Mouse (Mus musculus) cortical plate, adult 2 months (tissue): ENCODE data around the gene Ciao2b. TPM values are rescaled to one million over a fixed set of nuclear protein-coding genes. Genes with fewer than 3 reads are reported as not detected.

ENCODE experiments used
- H3K27ac ChIP-seq: fragments of 200-500 bp; 2 replicates; pipeline ENCODE4 v1.5.1; 2012; ENCODE audit warnings: low read length, control low read depth, inconsistent platforms; ENCODE audit not compliant: insufficient read depth
- H3K4me1 ChIP-seq: fragments of 200-500 bp; 2 replicates; pipeline ENCODE4 v1.6.1; 2011; ENCODE audit warnings: low read length; ENCODE audit not compliant: control insufficient read depth, insufficient read depth
- H3K4me3 ChIP-seq: fragments of 200-500 bp; 2 replicates; pipeline ENCODE4 v1.5.1; 2011; ENCODE audit warnings: mild to moderate bottlenecking, low read length, control low read depth; ENCODE audit not compliant: insufficient read depth
- CTCF ChIP-seq: fragments of 200-500 bp; IDR thresholded peaks from 2 replicates; pipeline ENCODE4 v1.5.1; 2011; ENCODE audit warnings: mild to moderate bottlenecking, control low read depth, low read length; ENCODE audit not compliant: insufficient read depth; ENCODE audit errors: extremely low read depth
- POLR2A ChIP-seq: fragments of 200-500 bp; IDR thresholded peaks from 2 replicates; pipeline ENCODE4 v1.6.1; 2011; ENCODE audit warnings: mild to moderate bottlenecking, low read length, control low read depth; ENCODE audit not compliant: insufficient read depth; ENCODE audit errors: extremely low read depth
- polyA plus RNA-seq: library from polyadenylated mRNA; depleted of rRNA; stranded (reverse); fragments of >200 nt; gene quantifications from 2 replicates; pipeline ENCODE4 v1.2.3, GENCODE M21; 2012

The Ciao2b gene
- polyA plus RNA-seq, 1 experiment, result 55.8 TPM

DNA sequence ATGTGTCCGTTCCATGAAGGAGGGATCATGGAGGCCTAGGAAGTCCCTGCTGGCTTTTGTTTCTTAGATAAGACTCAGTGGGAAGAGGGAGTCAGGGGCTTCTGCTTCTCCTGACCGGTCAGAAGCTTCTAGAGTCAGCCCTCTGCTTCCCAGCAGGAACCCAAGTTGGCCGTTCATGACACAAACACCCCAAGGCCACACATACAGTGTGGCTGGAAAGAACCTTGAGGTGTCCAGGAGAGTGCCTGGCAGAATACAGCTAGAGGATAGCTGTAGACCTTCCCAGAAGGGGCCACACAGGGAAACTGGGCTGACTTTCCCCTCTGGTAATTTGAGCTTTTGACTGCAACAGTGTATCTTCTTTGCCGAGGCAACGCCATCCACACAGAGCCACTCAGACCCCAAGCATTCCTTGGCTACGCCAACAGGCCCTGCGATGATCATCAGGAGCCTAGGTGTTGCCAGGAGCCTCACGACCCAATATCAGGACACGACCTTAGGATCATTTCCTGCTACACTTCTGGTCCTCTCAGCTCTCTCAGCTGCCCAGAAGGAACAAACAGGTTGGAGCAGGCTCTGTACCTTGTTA lies 8.5 kb downstream of the Ciao2b start:
- no peak overlapping the region for H3K4me3 ChIP-seq
- TF ChIP-seq CTCF (no peak), POLR2A (no peak)
- H3K27ac ChIP-seq, result no peak overlapping the region
- no peaks in the 10 kb centered on the region; the same call in 1 of the 2 replicates for H3K4me1 ChIP-seq

GRCm38 (mm10) chr8:104632486-104632885 lies 9.3 kb downstream of the Ciao2b start:
- Histone ChIP-seq H3K4me1 (no peaks in the 10 kb centered on the region; the same call in 1 of the 2 replicates), H3K27ac (no peak overlapping the region), H3K4me3 (no peak overlapping the region)
- TF ChIP-seq POLR2A (no peak), CTCF (no peak)

- Histone ChIP-seq H3K4me1 (no peaks in the 10 kb centered on the region; the same call in 1 of the 2 replicates), H3K4me3 (no peak overlapping the region), H3K27ac (no peak overlapping the region)
- TF ChIP-seq CTCF (no peak), POLR2A (no peak)
Measured at GRCm38 (mm10) chr8:104631975-104632374, 9.8 kb downstream of the Ciao2b start.

- no peak for TF ChIP-seq POLR2A
- TF ChIP-seq CTCF, result no peak
- H3K4me3 ChIP-seq, result peak within 1 kb of the TSS; percentile 8; the same call in 1 of the 2 replicates
- no peak within 1 kb of the TSS for H3K27ac ChIP-seq
- H3K4me1 ChIP-seq, result no peaks in the 10 kb centered on the region; the same call in 1 of the 2 replicates
Measured at GRCm38 (mm10) chr8:104630981-104631663, 10.6 kb downstream of the Ciao2b start, which contains the start of gene Rrad. Gene Rrad (minus strand): TSS chr8:104631327.

DNA sequence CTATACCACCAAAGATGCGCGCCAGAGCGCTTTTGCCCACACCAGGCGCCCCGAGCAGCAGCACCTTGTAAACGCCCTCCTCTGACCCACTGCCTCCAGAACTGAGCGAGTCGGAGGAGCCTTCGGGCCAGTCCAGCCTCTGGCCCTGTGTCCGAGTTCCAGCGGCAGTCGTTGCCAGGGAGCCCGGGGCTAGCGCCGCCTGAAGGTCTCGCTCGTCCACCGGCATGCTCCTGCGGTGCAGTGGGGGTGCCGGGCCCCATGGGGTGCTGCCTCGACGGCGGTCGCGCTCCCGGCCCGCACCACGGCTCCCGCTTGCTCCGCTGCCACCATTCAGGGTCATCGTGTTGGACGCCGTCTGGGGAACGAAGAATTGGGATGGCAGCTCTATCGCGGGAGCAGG lies 11.2 kb downstream of the Ciao2b start:
- TF ChIP-seq POLR2A, result no peak
- no peaks in the 10 kb centered on the region; the same call in 1 of the 2 replicates for H3K4me1 ChIP-seq
- H3K4me3 ChIP-seq, result peak overlapping the region; percentile 8; the same call in 1 of the 2 replicates
- H3K27ac ChIP-seq, result no peak overlapping the region

GRCm38 (mm10) chr8:104630111-104630479 lies 11.7 kb downstream of the Ciao2b start:
- TF ChIP-seq CTCF (no peak), POLR2A (no peak)
- Histone ChIP-seq H3K4me1 (no peaks in the 10 kb centered on the region; the same call in 1 of the 2 replicates), H3K4me3 (no peak overlapping the region), H3K27ac (no peak overlapping the region)

- Histone ChIP-seq H3K4me1 (no peaks in the 10 kb centered on the region; the same call in 1 of the 2 replicates), H3K27ac (no peak overlapping the region), H3K4me3 (no peak overlapping the region)
- TF ChIP-seq POLR2A, result no peak
- TF ChIP-seq CTCF, result no peak
Measured at GRCm38 (mm10) chr8:104629306-104630110, 12.3 kb downstream of the Ciao2b start.

DNA sequence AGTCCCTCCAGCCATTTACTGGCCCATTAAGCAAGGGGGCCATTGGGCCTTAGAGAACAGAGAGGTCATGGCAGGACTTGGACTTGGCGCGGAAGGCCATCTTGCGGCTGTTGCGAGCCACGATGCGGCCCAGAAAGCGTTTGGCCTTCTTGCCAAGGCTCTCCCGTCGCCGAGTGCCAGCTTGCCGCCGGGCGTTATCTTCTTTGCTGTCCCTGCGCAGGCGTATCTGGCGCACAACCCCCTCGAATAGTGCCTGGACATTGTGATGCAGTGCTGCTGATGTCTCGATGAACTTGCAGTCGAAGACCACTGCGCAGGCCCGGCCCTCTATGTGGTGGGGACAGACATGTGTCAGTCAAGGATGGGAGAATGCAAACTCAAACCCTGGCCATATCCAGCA lies 13.4 kb downstream of the Ciao2b start:
- TF ChIP-seq POLR2A (no peak), CTCF (no peak)
- no peak overlapping the region for H3K4me3 ChIP-seq
- H3K27ac ChIP-seq, result no peak overlapping the region
- no peaks in the 10 kb centered on the region; the same call in 1 of the 2 replicates for H3K4me1 ChIP-seq

DNA sequence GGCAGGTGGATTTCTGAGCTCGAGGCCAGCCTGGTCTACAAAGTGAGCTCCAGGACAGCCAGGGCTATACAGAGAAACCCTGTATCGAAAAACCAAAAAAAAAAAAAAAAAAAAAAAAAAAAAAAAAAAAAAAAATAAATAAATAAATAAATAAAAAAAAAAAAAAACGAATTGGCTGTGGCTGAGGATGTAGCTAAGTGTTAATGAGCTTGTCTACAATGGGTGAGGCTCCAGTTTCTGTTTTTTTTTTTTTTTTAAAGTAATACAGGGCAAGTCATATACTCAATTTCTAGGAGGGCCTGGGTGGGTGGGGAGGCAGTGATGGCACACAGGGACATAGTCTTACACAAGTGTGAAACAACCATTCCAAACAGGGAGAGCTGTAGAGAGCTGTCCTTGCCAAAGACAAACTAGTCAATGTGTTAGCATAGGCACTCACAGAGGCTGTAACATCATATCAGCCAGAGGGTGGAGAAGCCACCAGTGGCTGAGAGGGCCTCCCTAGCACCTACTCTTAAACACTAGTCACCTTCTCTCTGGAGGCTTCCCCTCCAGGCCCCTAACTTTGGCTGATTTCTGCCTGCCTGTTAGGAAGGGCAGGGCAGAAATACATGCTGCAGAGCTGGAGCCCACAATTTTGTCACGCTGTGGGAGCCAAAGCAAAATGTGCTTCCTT lies 14.6 kb downstream of the Ciao2b start:
- Histone ChIP-seq H3K4me3 (no peak overlapping the region), H3K4me1 (no peaks in the 10 kb centered on the region; the same call in 1 of the 2 replicates), H3K27ac (no peak overlapping the region)
- TF ChIP-seq POLR2A (no peak), CTCF (no peak)
